Mouse (Mus musculus) limb, embryonic 15.5 days (tissue): ENCODE measurements around the gene Pgm5. TPM values are rescaled to one million over a fixed set of nuclear protein-coding genes. Genes with fewer than 3 reads are reported as not detected.
A peak's percentile ranks its signal among the peaks of the same experiment; 100 is the strongest.
"Not testable (repeated sequence)": the region's sequence is repeated elsewhere in the genome, so short reads cannot be mapped to it uniquely, and the experiment has no call there.

ENCODE experiments used
- ATAC-seq: fragments of 200-750 bp; cut with Nextera tagmentation; 2 replicates; pipeline ENCODE4 v1.8.0; 2017; ENCODE audit warnings: low read depth, moderate TSS enrichment; ENCODE audit not compliant: insufficient number of reproducible peaks, low FRiP score, low TSS enrichment
- H3K27ac ChIP-seq: fragments of 300-500 bp; sonication (generic); 2 replicates; pipeline ENCODE4 v1.5.1; 2015; ENCODE audit warnings: moderate library complexity, mild to moderate bottlenecking, inconsistent platforms
- H3K27me3 ChIP-seq: fragments of 300-500 bp; sonication (generic); 2 replicates; pipeline ENCODE4 v1.6.1; 2015; ENCODE audit warnings: inconsistent platforms
- H3K36me3 ChIP-seq: fragments of 300-500 bp; sonication (generic); 2 replicates; pipeline ENCODE4 v1.6.1; 2015; ENCODE audit warnings: inconsistent platforms
- H3K4me1 ChIP-seq: fragments of 300-500 bp; sonication (generic); 2 replicates; pipeline ENCODE4 v1.6.1; 2015; ENCODE audit warnings: inconsistent platforms
- H3K4me2 ChIP-seq: fragments of 300-500 bp; sonication (generic); 2 replicates; pipeline ENCODE4 v1.6.1; 2015; ENCODE audit warnings: mild to moderate bottlenecking, inconsistent platforms
- H3K4me3 ChIP-seq: fragments of 300-500 bp; sonication (generic); 2 replicates; pipeline ENCODE4 v1.5.1; 2015; ENCODE audit warnings: mild to moderate bottlenecking, inconsistent platforms
- H3K9ac ChIP-seq: fragments of 300-500 bp; sonication (generic); 2 replicates; pipeline ENCODE4 v1.6.1; 2015; ENCODE audit warnings: inconsistent platforms
- H3K9me3 ChIP-seq: fragments of 300-500 bp; sonication (generic); 2 replicates; pipeline ENCODE4 v1.6.1; 2016; ENCODE audit warnings: inconsistent platforms
- WGBS: fragments of 180-500 bp; shearing (Covaris S2); methylation state at CpG from one replicate; pipeline ENCODE4 v1.1.7; 2015; 5-methylcytosine and 5-hydroxymethylcytosine counted together
- polyA plus RNA-seq: library from polyadenylated mRNA; unstranded; fragments of >200 nt; fragmentation: Nextera tagmentation; extraction: Ambion mirVana; gene quantifications from 2 replicates; pipeline ENCODE4 v1.2.1, GENCODE M21; 2015

Gene Pgm5
- polyA plus RNA-seq, 1 experiment from 2014 or later, result 2.2 TPM

- 56% methylated on average over 7 of the region's 7 CpGs for WGBS
- peak; percentile 67; the same call in 1 of the 2 replicates for ATAC-seq
- Histone ChIP-seq H3K4me2 (no peak overlapping the region), H3K9me3 (no peaks in the 10 kb centered on the region), H3K36me3 (no peaks in the 10 kb centered on the region), H3K4me3 (no peak overlapping the region), H3K27ac (no peak overlapping the region), H3K4me1 (no peaks in the 10 kb centered on the region), H3K9ac (no peak overlapping the region), H3K27me3 (no peaks in the 10 kb centered on the region)
Measured at GRCm38 (mm10) chr19:24716303-24717097, 145.2 kb downstream of the Pgm5 start.

DNA sequence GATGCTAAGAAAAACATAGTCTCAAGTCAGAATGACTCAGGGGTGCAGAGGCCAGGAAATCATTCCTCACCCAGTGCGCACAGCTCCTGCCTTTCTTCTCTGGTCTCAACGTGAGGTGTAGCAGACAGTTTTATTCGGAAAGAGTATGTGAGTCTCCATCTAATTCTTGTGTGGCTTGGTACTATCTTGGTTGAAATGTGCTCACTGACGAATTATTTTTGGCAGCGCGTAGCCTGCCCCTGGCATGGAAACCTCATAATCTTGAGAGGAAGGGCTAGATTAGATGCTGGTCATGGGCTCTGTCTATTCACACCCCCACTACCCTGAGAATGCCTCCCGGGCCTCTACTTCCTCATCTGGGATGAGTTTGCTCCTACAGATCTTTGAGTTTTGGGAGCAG is 153.6 kb downstream of the Pgm5 start:
- Histone ChIP-seq H3K27me3 (0 out of 2 replicates have a peak, but pooled peaks cover 4% of the 10 kb centered on the region), H3K27ac (no peak overlapping the region), H3K9ac (no peak overlapping the region), H3K4me1 (peaks cover 5% of the 10 kb centered on the region; the same call in 1 of the 2 replicates), H3K36me3 (no peaks in the 10 kb centered on the region), H3K4me3 (no peak overlapping the region), H3K9me3 (no peaks in the 10 kb centered on the region), H3K4me2 (no peak overlapping the region)
- ATAC-seq, result no peak
- 80% methylated on average over 7 of the region's 7 CpGs for WGBS

GRCm38 (mm10) chr19:24707071-24707906 is 154.4 kb downstream of the Pgm5 start:
- no peak overlapping the region for H3K27ac ChIP-seq
- ATAC-seq, result no peak
- H3K4me1 ChIP-seq, result peaks cover 5% of the 10 kb centered on the region; the same call in 1 of the 2 replicates
- no peak overlapping the region for H3K4me3 ChIP-seq
- no peak overlapping the region for H3K9ac ChIP-seq
- WGBS, result 70% methylated on average over 7 of the region's 7 CpGs
- no peaks in the 10 kb centered on the region for H3K36me3 ChIP-seq
- H3K9me3 ChIP-seq, result no peaks in the 10 kb centered on the region
- no peak overlapping the region for H3K4me2 ChIP-seq
- H3K27me3 ChIP-seq, result 0 out of 2 replicates have a peak, but pooled peaks cover 4% of the 10 kb centered on the region

GRCm38 (mm10) chr19:24705395-24705794 is 156.3 kb downstream of the Pgm5 start:
- Histone ChIP-seq H3K9me3 (no peaks in the 10 kb centered on the region), H3K36me3 (no peaks in the 10 kb centered on the region), H3K4me1 (peaks cover 5% of the 10 kb centered on the region; the same call in 1 of the 2 replicates), H3K9ac (no peak overlapping the region), H3K4me2 (no peak overlapping the region), H3K27me3 (0 out of 2 replicates have a peak, but pooled peaks cover 4% of the 10 kb centered on the region), H3K4me3 (no peak overlapping the region), H3K27ac (no peak overlapping the region)
- no peak for ATAC-seq
- WGBS, result 68% methylated on average over 1 of the region's 1 CpGs

DNA sequence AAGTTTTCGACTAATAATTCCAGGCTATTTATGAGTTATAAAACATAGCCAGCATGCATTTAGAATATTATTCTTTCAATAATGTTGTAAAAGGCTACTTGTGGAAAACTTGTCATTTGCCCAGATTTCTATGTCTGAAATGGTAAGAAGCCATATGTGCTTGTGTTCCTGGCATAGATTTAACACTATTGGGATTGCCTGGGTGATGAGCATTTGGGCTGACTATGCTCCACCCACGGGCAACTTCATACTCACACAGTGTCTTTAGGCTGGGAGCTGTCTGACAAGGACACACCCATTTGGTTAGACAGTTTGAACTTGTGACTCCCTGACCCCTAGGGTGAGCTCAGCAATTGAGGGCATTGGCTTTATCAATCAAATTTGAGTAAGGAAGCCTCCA is 157.3 kb downstream of the Pgm5 start:
- H3K9me3 ChIP-seq, result no peaks in the 10 kb centered on the region
- no peak overlapping the region for H3K4me2 ChIP-seq
- no peak for ATAC-seq
- H3K27me3 ChIP-seq, result 0 out of 2 replicates have a peak, but pooled peaks cover 4% of the 10 kb centered on the region
- no peak overlapping the region for H3K27ac ChIP-seq
- peaks cover 5% of the 10 kb centered on the region; the same call in 1 of the 2 replicates for H3K4me1 ChIP-seq
- no peaks in the 10 kb centered on the region for H3K36me3 ChIP-seq
- WGBS, result 60% methylated on average over 2 of the region's 2 CpGs
- H3K9ac ChIP-seq, result no peak overlapping the region
- H3K4me3 ChIP-seq, result no peak overlapping the region

GRCm38 (mm10) chr19:24703680-24704079 is 158.0 kb downstream of the Pgm5 start:
- WGBS, result 40% methylated on average over 8 of the region's 8 CpGs
- no peaks in the 10 kb centered on the region for H3K36me3 ChIP-seq
- peaks cover 5% of the 10 kb centered on the region; the same call in 1 of the 2 replicates for H3K4me1 ChIP-seq
- H3K4me3 ChIP-seq, result no peak overlapping the region
- no peak for ATAC-seq
- H3K27me3 ChIP-seq, result 0 out of 2 replicates have a peak, but pooled peaks cover 4% of the 10 kb centered on the region
- no peaks in the 10 kb centered on the region for H3K9me3 ChIP-seq
- H3K27ac ChIP-seq, result no peak overlapping the region
- H3K4me2 ChIP-seq, result no peak overlapping the region
- no peak overlapping the region for H3K9ac ChIP-seq

DNA sequence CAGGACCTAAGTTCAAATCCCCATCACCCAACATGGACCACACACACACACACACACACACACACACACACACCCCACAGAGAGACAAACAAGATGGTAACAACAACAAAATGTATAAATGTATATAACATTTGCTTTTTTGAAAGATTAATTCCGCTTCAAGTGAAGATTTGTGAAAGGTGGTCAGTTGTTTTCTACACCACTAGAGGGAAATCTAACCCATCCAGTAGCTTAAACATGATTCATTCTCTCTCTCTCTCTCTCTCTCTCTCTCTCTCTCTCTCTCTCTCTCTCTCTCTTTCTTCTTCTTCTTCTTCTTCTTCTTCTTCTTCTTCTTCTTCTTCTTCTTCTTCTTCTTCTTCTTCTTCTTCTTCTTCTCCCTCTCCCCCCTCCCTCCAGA is 158.5 kb downstream of the Pgm5 start:
- ATAC-seq, H3K4me1 ChIP-seq, H3K27ac ChIP-seq, H3K4me3 ChIP-seq, H3K9ac ChIP-seq, H3K9me3 ChIP-seq, H3K4me2 ChIP-seq, H3K36me3 ChIP-seq, H3K27me3 ChIP-seq: not testable (repeated sequence)
- 66% methylated on average over 1 of the region's 1 CpGs for WGBS

- Histone ChIP-seq H3K4me2 (no peak overlapping the region), H3K27me3 (no peaks in the 10 kb centered on the region), H3K36me3 (no peaks in the 10 kb centered on the region), H3K4me3 (no peak overlapping the region), H3K4me1 (no peaks in the 10 kb centered on the region; the same call in 1 of the 2 replicates), H3K9me3 (no peaks in the 10 kb centered on the region), H3K9ac (no peak overlapping the region), H3K27ac (no peak overlapping the region)
- ATAC-seq, result no peak
- 57% methylated on average over 8 of the region's 8 CpGs for WGBS
Measured at GRCm38 (mm10) chr19:24701716-24702115, 159.9 kb downstream of the Pgm5 start.

DNA sequence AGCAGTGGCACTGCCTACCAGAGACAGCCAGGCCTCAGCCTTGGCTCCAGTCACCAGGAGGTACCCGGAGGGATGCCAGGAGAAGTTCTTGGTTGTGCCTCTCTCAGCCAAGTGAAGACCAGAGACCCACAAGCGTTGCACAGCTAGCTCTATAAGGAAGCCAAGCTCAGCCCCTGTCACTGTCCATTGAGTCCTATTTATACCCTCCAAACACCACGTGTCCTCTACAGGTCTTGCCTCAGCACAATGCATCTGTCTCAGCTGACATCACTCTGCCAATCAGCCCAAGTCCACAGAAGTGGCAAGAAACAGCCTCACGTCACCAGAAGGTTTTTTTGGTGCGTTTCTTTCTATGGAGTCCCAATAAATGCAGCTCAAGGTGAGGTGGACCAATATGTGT is 161.0 kb downstream of the Pgm5 start:
- no peak for ATAC-seq
- no peaks in the 10 kb centered on the region for H3K27me3 ChIP-seq
- no peak overlapping the region for H3K9ac ChIP-seq
- WGBS, result 82% methylated on average over 5 of the region's 5 CpGs
- no peak overlapping the region for H3K4me2 ChIP-seq
- no peaks in the 10 kb centered on the region for H3K9me3 ChIP-seq
- no peak overlapping the region for H3K27ac ChIP-seq
- H3K4me1 ChIP-seq, result no peaks in the 10 kb centered on the region; the same call in 1 of the 2 replicates
- no peak overlapping the region for H3K4me3 ChIP-seq
- H3K36me3 ChIP-seq, result no peaks in the 10 kb centered on the region

DNA sequence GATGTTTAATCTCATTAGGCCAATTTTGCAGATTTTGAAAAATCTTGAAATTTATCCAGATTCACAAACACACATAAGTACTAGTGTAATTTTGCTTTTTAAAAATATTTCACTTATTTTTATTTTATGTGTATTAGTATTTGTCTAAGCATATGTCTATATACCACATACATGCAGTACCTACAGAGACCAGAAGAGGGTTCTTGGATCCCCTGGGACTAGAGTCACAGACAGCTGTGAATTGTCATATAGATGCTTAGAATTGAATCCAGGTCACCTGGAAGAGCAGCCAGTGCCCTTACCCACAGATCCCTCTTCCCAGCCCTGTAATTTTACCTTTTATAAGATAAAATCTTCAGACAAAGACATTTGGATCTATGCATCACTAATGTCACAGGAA is 161.7 kb downstream of the Pgm5 start:
- Histone ChIP-seq H3K4me2 (no peak overlapping the region), H3K27me3 (no peaks in the 10 kb centered on the region), H3K36me3 (no peaks in the 10 kb centered on the region), H3K4me1 (no peaks in the 10 kb centered on the region; the same call in 1 of the 2 replicates), H3K9me3 (no peaks in the 10 kb centered on the region), H3K9ac (no peak overlapping the region), H3K4me3 (no peak overlapping the region), H3K27ac (no peak overlapping the region)
- no peak for ATAC-seq

- 87% methylated on average over 3 of the region's 3 CpGs for WGBS
- Histone ChIP-seq H3K36me3 (no peaks in the 10 kb centered on the region), H3K4me1 (no peaks in the 10 kb centered on the region; the same call in 1 of the 2 replicates), H3K9ac (no peak overlapping the region), H3K9me3 (no peaks in the 10 kb centered on the region), H3K27ac (no peak overlapping the region), H3K4me2 (no peak overlapping the region), H3K4me3 (no peak overlapping the region), H3K27me3 (no peaks in the 10 kb centered on the region)
- ATAC-seq, result no peak
Measured at GRCm38 (mm10) chr19:24699196-24699595, 162.5 kb downstream of the Pgm5 start.

DNA sequence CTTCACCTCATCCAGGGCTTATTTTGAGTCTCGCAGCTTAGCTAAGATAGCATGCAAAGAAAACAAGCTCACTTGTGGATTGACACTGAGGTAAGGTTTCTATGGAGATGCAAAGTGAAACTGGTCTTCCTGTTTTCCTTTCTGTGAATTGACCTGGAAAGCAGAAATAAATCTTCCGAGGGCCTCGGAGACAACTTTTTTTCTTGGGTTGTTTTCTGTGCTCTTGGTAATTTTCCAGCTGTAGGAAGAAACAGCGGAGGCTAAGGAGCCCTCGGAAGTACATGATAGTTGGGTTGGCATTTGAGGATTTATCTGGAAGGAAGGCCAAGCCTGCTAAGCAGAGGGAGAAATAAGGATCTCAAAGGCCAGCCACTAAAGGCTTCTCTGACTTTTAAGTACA is 163.0 kb downstream of the Pgm5 start:
- Histone ChIP-seq H3K27me3 (no peaks in the 10 kb centered on the region), H3K36me3 (no peaks in the 10 kb centered on the region), H3K4me3 (no peak overlapping the region), H3K4me2 (no peak overlapping the region), H3K4me1 (no peaks in the 10 kb centered on the region; the same call in 1 of the 2 replicates), H3K27ac (no peak overlapping the region), H3K9ac (no peak overlapping the region), H3K9me3 (no peaks in the 10 kb centered on the region)
- no peak for ATAC-seq
- WGBS, result 46% methylated on average over 5 of the region's 5 CpGs
